Mouse (Mus musculus) granulocyte monocyte progenitor cell, adult 5-6 weeks (primary cell): Measurements from ENCODE around the gene Gm9603. TPM values are rescaled to one million over a fixed set of nuclear protein-coding genes. Genes with fewer than 3 reads are reported as not detected.
"Not testable (repeated sequence)": the region's sequence is repeated elsewhere in the genome, so short reads cannot be mapped to it uniquely, and the experiment has no call there.

Experiments used
- ATAC-seq: replicated peaks from 2 replicates; pipeline ENCODE4 v1.8.0; 2016; ENCODE audit warnings: mild to moderate bottlenecking, moderate TSS enrichment, inconsistent platforms; ENCODE audit not compliant: poor library complexity, severe bottlenecking
- total RNA-seq, 2 experiments: library from RNA; stranded (forward) in 1 of 2; stranded (reverse) in 1 of 2; fragments of 200-712, 200-1000 nt in 1 of 2; fragments of >200 nt in 1 of 2; fragmentation: Nextera tagmentation in 1 of 2; gene quantifications; 2 replicates each; pipeline ENCODE4 v1.2.3; 2014 to 2017

The Gm9603 gene
- total RNA-seq (2014; fragmentation: Nextera tagmentation): not detected in 2 replicates
- not detected in 2 replicates for total RNA-seq (2017)

DNA sequence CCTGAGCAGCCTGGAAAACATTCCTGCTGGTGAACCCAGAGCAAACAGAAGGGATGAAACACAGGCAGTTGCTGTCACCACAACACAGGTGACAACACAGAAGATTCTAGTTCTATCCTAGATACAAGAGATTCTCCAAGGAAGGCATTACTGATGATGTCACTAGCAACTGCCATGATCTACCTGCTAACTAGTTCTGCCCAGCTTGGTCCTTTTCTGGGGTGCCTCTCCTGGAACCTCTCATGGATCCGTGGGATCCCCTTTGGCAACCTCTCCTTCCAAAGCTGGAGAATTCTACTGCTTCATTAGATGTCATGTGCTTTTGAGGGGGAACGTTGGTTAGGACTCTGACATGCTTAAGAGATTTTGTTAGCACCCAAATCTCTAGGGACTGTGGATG is at the start of gene Gm9603:
Gene Gm9603 (minus strand): TSS at position 101 of the 400 bp plus-strand sequence.
- not testable (repeated sequence) for ATAC-seq

DNA sequence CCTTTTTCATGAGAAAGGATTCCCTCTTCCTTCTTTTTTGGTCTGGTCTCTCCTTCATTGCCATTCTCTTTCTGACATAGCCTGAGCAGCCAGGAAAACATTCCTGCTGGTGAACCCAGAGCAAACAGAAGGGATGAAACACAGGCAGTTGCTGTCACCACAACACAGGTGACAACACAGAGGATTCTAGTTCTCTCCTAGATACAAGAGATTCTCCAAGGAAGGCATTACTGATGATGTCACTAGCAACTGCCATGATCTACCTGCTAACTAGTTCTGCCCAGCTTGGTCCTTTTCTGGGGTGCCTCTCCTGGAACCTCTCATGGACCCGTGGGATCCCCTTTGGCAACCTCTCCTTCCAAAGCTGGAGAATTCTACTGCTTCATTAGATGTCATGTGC is 54.3 kb downstream of the Gm9603 start, which contains the start of gene Gm8265:
Gene Gm8265 (minus strand): TSS at position 101 of the 400 bp plus-strand sequence.
- not testable (repeated sequence) for ATAC-seq

Other genes with a start within 250 kb of the Gm9603 start
- 1.6 TPM in 1 of 2 replicates, not detected in the other for gene Gm3194, start 232.0 kb downstream of the Gm9603 start, total RNA-seq (2014; fragmentation: Nextera tagmentation)
- 0.21 and 0.43 TPM in 2 replicates for gene Gm3194, start 232.0 kb downstream of the Gm9603 start, total RNA-seq (2017)
- gene Gm8246, start 209.6 kb downstream of the Gm9603 start, total RNA-seq (2014; fragmentation: Nextera tagmentation): not detected in 2 replicates
- gene Gm8246, start 209.6 kb downstream of the Gm9603 start, total RNA-seq (2017): not detected in 2 replicates
- gene Gm3187, start 203.2 kb downstream of the Gm9603 start, total RNA-seq (2014; fragmentation: Nextera tagmentation): not detected in 2 replicates
- gene Gm3187, start 203.2 kb downstream of the Gm9603 start, total RNA-seq (2017): not detected in 2 replicates
- gene Gm3488, start 185.8 kb downstream of the Gm9603 start, total RNA-seq (2014; fragmentation: Nextera tagmentation): 0.37 TPM in 1 of 2 replicates, not detected in the other
- not detected in 2 replicates for gene Gm3488, start 185.8 kb downstream of the Gm9603 start, total RNA-seq (2017)
- not detected in 2 replicates for gene Gm3532, start 149.0 kb downstream of the Gm9603 start, total RNA-seq (2014; fragmentation: Nextera tagmentation)
- gene Gm3532, start 149.0 kb downstream of the Gm9603 start, total RNA-seq (2017): not detected in 2 replicates
- not detected in 2 replicates for gene Gm8265, start 54.4 kb downstream of the Gm9603 start, total RNA-seq (2014; fragmentation: Nextera tagmentation)
- not detected in 2 replicates for gene Gm8265, start 54.4 kb downstream of the Gm9603 start, total RNA-seq (2017)
- gene Gm3373, start 54.1 kb upstream of the Gm9603 start, total RNA-seq (2014; fragmentation: Nextera tagmentation): 1.3 TPM in 1 of 2 replicates, not detected in the other
- gene Gm3373, start 54.1 kb upstream of the Gm9603 start, total RNA-seq (2017): 0.99 TPM in 1 of 2 replicates, not detected in the other
- 1.6 TPM in 1 of 2 replicates, not detected in the other for gene Gm3383, start 120.5 kb upstream of the Gm9603 start, total RNA-seq (2014; fragmentation: Nextera tagmentation)
- 0.21 and 0.43 TPM in 2 replicates for gene Gm3383, start 120.5 kb upstream of the Gm9603 start, total RNA-seq (2017)
- not detected in 2 replicates for gene Gm3424, start 142.9 kb upstream of the Gm9603 start, total RNA-seq (2014; fragmentation: Nextera tagmentation)
- gene Gm3424, start 142.9 kb upstream of the Gm9603 start, total RNA-seq (2017): not detected in 2 replicates
- not detected in 2 replicates for gene Gm8237, start 192.9 kb upstream of the Gm9603 start, total RNA-seq (2014; fragmentation: Nextera tagmentation)
- gene Gm8237, start 192.9 kb upstream of the Gm9603 start, total RNA-seq (2017): not detected in 2 replicates